Mouse (Mus musculus): ENCODE measurements around the gene 1700019N19Rik.
A peak's percentile ranks its signal among the peaks of the same experiment; 100 is the strongest.

Gene 1700019N19Rik

GRCm38 (mm10) chr19:58805191-58805779 lies 11.0 kb upstream of the 1700019N19Rik start:
- no peak for DNase-seq

- no peak for DNase-seq
Observed at GRCm38 (mm10) chr19:58795114-58795669, 931 bp upstream of the 1700019N19Rik start.

DNA sequence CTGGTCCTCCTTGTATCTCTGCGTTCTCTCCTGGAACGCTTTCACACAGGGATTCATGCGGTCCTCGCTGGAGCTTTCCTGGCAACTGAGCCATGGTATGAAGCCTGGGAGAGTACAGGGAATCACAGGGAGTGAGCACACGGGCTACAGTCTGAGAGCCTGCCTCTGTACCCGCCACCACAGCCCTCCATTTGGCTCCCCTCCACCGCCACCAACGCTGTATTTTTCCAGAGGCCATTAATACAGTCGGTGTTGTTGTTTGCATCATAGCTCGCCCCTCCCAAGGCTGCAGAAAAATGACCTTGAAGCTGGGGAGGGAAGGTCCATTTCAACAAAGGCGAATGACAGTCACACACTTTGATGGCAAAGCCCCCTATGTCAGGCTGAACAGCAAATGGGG lies 5.1 kb downstream of the 1700019N19Rik start:
- DNase-seq = no peak

DNA sequence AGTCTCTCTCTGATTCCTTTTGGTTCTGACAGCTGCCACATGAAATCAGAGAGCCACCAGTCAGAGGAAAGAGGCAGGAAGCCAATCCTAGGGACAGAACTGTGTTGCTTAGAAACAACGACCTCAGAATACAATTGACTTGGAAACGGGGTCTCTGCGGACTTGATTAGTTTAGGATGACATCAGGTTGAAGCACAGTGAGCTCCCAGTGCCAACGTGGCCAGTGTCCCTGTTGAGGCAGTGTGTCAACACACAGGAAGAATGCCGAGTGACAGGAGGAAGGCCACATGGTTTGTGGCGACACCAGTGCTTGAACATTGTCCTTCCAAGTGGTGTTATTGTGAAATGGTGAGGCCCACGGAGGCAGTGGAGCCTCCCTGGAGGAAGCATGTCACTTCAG lies 10.3 kb downstream of the 1700019N19Rik start:
- DNase-seq = no peak

DNA sequence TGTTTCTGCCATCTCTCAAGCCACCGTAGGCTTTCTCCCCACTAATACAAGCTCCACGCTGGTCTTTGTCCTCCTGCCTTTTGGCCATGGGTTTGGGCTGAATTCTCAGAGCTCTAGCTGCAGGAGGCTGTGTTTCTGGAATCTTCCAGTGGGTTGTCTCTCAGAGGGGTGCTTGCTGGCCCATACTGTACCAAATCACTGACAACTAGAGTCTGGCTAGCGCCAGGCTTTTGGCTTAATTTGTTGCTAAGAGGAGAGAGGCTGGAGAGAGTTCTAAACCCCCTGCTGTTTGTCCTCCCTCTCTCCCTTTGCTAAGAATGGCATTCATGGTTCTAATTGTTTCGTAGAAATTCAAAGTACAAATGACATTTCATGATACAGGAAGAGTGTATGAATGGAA lies 12.7 kb downstream of the 1700019N19Rik start:
- no peak for DNase-seq

GRCm38 (mm10) chr19:58776461-58776860 lies 17.8 kb downstream of the 1700019N19Rik start:
- no peak for DNase-seq

GRCm38 (mm10) chr19:58767329-58767728 lies 26.9 kb downstream of the 1700019N19Rik start:
- DNase-seq = no peak

- DNase-seq = peak; percentile 8
Observed at GRCm38 (mm10) chr19:58762848-58763541, 31.3 kb downstream of the 1700019N19Rik start.

GRCm38 (mm10) chr19:58762316-58762715 lies 31.9 kb downstream of the 1700019N19Rik start:
- DNase-seq = no peak

DNA sequence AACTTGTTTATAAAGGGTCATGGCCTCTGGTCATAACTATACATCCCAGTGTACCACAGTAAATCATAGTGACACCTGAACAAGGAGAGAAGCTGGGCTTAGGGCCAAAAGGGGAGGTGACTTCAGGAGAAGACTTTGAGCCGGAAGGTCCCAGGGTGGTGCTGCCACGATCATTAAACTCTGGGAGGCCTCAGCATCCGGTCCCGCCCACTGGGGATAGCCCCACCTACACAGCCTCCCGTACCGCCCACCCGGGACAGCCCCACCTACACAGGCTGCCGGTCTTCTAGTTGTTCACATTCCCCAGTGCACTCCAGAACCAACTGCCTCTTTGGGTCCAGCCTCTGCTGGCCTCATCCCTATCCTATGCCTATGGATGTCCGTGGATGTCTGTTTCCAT lies 34.8 kb downstream of the 1700019N19Rik start, which contains the start of gene Pnliprp2:
Gene Pnliprp2 (plus strand): TSS at position 297 of the 400 bp plus-strand sequence.
- DNase-seq = no peak

GRCm38 (mm10) chr19:58758871-58759270 lies 35.4 kb downstream of the 1700019N19Rik start:
- DNase-seq = no peak

DNA sequence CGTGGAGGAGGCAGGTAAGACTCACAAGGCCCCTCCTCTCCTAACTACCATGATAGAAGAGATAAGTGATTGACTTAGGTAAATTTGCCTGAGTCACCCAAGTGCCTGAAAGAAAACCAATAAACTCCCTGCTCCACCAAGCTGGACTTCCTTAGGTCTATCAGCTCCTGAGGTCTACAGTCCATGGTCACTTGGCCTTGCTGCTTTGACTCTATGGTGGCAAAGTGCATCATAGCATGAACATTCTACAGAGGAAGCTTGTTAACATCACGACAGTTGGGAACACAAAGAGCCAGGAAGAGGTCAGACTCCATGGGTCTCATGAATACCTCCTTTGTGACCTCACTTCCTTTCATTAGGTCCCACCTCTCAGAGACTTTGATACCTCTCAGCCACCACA lies 42.8 kb downstream of the 1700019N19Rik start:
- no peak for DNase-seq

GRCm38 (mm10) chr19:58750822-58751221 lies 43.4 kb downstream of the 1700019N19Rik start:
- no peak for DNase-seq

GRCm38 (mm10) chr19:58747498-58748000 lies 46.7 kb downstream of the 1700019N19Rik start:
- no peak for DNase-seq

- no peak for DNase-seq
Observed at GRCm38 (mm10) chr19:58743736-58744135, 50.5 kb downstream of the 1700019N19Rik start.

GRCm38 (mm10) chr19:58742711-58743110 lies 51.5 kb downstream of the 1700019N19Rik start:
- no peak for DNase-seq

GRCm38 (mm10) chr19:58741036-58741435 lies 53.2 kb downstream of the 1700019N19Rik start:
- no peak for DNase-seq

GRCm38 (mm10) chr19:58738111-58738510 lies 56.1 kb downstream of the 1700019N19Rik start:
- DNase-seq = no peak
